Mouse (Mus musculus) liver, embryonic 11.5 days (tissue): Measurements from ENCODE around the gene Agtr1a. TPM values are rescaled to one million over a fixed set of nuclear protein-coding genes. Genes with fewer than 3 reads are reported as not detected.

ENCODE experiments used
- ATAC-seq: fragments of 200-750 bp; cut with Nextera tagmentation; replicated peaks from 2 replicates; pipeline ENCODE4 v1.8.0; 2017; ENCODE audit warnings: moderate number of reproducible peaks, mild to moderate bottlenecking, moderate TSS enrichment, moderate library complexity; ENCODE audit not compliant: low FRiP score
- DNase-seq: peaks from one replicate; pipeline ENCODE4 v3.0.0-alpha.2; 2017; ENCODE audit warnings: low spot score
- H3K27ac ChIP-seq: fragments of 300-500 bp; sonication (generic); 2 replicates; pipeline ENCODE4 v1.5.1; 2014; ENCODE audit warnings: mild to moderate bottlenecking, low read depth, low read length, control low read depth
- H3K27me3 ChIP-seq: fragments of 300-500 bp; sonication (generic); replicated peaks from 2 replicates; pipeline ENCODE4 v1.6.1; 2014; ENCODE audit warnings: low read length, mixed read lengths; ENCODE audit not compliant: control insufficient read depth, insufficient read depth
- H3K36me3 ChIP-seq: fragments of 300-500 bp; sonication (generic); 2 replicates; pipeline ENCODE4 v1.6.1; 2014; ENCODE audit warnings: mild to moderate bottlenecking, low read length, moderate library complexity, mixed read lengths; ENCODE audit not compliant: control insufficient read depth, insufficient read depth
- H3K4me1 ChIP-seq: fragments of 300-500 bp; sonication (generic); replicated peaks from 2 replicates; pipeline ENCODE4 v1.6.1; 2014; ENCODE audit warnings: low read length, mixed read lengths; ENCODE audit not compliant: control insufficient read depth, insufficient read depth
- H3K4me2 ChIP-seq: fragments of 300-500 bp; sonication (generic); 2 replicates; pipeline ENCODE4 v1.6.1; 2014; ENCODE audit warnings: mild to moderate bottlenecking, control low read depth, moderate library complexity
- H3K4me3 ChIP-seq: fragments of 300-500 bp; sonication (generic); 2 replicates; pipeline ENCODE4 v1.5.1; 2014; ENCODE audit warnings: low read depth, low read length, control low read depth
- H3K9ac ChIP-seq: fragments of 300-500 bp; sonication (generic); 2 replicates; pipeline ENCODE4 v1.6.1; 2014; ENCODE audit warnings: low read depth, low read length, control low read depth
- H3K9me3 ChIP-seq: fragments of 300-500 bp; sonication (generic); 2 replicates; pipeline ENCODE4 v1.6.1; 2016; ENCODE audit warnings: low read length, inconsistent platforms, mixed read lengths; ENCODE audit not compliant: control insufficient read depth
- WGBS: fragments of 180-500 bp; shearing (Covaris S2); extraction: QIAGEN DNeasy Blood & Tissue Kit; methylation state at CpG from one replicate; pipeline ENCODE4 v1.1.7; 2014; 5-methylcytosine and 5-hydroxymethylcytosine counted together
- polyA plus RNA-seq: library from polyadenylated mRNA; unstranded; fragments of >200 nt; fragmentation: Nextera tagmentation; extraction: Ambion mirVana; gene quantifications from 2 replicates; pipeline ENCODE4 v1.2.1, GENCODE M21; 2014

The Agtr1a gene
- 3.9 and 4.1 TPM in 2 replicates for polyA plus RNA-seq

DNA sequence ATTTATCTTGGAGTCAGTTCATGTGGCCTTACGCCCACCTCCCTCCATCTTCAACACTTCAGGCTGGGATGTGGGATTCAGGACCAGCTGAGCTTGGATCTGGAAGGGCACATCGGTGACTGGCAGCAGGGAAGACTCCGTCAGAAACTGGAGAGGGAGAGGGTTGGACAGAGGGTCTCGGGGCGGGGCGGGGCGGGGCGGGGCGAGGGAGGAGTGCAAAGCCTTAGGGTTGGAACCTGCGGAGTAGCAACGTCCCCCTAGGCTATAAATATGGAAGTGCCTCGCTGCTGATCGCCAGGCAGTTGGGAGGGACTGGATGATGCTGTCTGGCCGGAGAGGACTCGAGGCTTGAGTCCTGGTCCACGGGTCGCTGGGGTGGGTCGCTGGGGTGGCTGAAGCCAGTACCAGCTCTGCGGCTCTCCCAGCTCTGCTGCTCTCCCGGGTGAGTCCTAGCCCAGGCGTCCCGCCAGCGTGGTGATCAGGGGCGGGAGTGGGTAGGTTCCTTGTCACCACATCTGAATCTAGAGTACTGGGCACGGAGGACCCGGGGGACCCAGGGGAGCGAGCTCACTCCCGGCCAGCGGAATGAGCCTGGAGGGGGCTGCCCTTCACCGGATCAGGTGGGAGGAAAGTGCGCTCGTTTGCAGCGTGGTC, at the start of gene Agtr1a:
Gene Agtr1a, plus strand, starts transcription at position 294 of the 654 bp plus-strand sequence.
- H3K4me2 ChIP-seq, result peak within 1 kb of the TSS; percentile 77
- H3K4me1 ChIP-seq, result no peaks in the 10 kb centered on the region
- H3K9me3 ChIP-seq, result no peaks in the 10 kb centered on the region
- DNase-seq (peak; percentile 55), ATAC-seq (peak; percentile 76)
- H3K27ac ChIP-seq, result no peak within 1 kb of the TSS
- H3K36me3 ChIP-seq, result no peaks in the 10 kb centered on the region
- peak within 1 kb of the TSS; percentile 52 for H3K4me3 ChIP-seq
- H3K9ac ChIP-seq, result peak within 1 kb of the TSS; percentile 46; the same call in 1 of the 2 replicates
- 0 out of 2 replicates have a peak, but pooled peaks cover 8% of the 10 kb centered on the region for H3K27me3 ChIP-seq
- 1% methylated on average over 33 of the region's 33 CpGs for WGBS

DNA sequence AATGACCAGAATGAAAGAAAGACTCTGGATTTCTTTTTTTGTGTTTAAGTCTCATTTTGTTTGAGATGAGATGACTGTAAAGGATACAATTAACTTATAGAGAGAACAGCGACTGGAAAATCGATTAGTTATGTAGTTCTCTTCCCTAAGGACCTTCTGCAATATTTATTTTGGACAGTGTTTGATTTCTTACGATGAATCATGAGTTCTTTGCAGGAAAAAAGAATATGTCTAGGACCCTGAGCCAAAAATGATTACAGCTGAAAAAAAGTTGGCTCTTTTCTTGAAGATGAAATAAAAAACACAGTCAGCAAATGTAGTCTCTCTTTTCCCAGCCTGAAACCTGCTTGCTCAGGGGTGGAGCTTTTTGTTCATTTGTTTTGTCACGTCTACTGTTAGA, 26.0 kb upstream of the Agtr1a start:
- Histone ChIP-seq H3K9ac (no peak overlapping the region), H3K27ac (no peak overlapping the region), H3K27me3 (no peaks in the 10 kb centered on the region), H3K4me2 (no peak overlapping the region), H3K36me3 (no peaks in the 10 kb centered on the region), H3K4me1 (no peaks in the 10 kb centered on the region), H3K4me3 (no peak overlapping the region), H3K9me3 (no peaks in the 10 kb centered on the region)
- WGBS, result 75% methylated on average over 4 of the region's 4 CpGs
- DNase-seq, result no peak
- no peak for ATAC-seq

DNA sequence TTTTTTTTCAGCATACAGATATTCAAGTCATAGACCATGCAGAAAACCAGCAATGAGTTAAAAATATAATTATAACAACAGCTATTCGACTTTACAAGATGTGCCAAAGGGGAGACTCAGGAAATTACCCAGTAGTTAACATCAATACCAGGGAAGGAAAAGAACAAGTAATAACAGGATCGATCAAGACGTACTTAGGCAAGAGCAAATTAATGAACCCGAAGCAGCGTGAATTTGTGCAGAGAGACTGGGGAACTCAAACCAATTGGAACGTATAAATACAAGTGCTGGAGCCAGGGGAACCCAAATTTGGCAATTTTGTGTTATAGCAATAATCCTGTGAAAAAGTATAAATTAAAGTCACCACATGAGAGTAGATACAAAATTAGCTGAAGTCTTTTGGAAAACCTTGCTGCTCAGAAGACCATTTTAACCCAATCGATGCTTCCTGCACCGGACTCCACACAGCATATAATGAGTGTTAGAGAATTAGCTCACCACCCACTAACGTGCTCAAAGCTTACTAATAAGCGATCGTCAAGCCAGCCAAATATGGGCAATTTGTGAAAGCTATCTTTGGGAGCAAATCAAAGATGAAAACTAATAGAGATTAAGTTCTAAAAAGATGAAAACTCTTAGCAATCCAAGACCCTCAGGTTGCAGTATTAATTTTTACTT, 11.4 kb upstream of the Agtr1a start:
- WGBS, result 83% methylated on average over 11 of the region's 11 CpGs

DNA sequence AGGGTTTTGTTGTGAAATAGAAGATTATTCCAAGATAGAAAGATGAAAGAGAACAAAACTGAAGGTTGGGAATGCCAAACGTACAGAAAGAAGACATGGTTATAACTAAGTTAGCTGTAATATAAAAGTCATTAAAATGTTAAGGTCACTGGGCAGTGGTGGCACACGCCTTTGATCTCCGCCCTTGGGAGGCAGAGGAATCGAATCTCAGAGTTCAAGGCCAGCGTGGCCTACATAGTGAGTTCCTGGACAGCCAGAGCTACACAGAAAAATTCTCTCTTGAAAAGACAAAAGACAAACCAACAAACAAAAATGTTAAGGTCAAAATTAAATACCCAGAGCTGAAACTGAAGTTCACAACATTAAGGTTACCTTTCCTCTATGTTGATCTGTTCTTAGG, 5.2 kb upstream of the Agtr1a start:
- Histone ChIP-seq H3K27ac (no peak overlapping the region), H3K27me3 (no peaks in the 10 kb centered on the region), H3K4me2 (no peak overlapping the region), H3K4me1 (no peaks in the 10 kb centered on the region), H3K4me3 (no peak overlapping the region), H3K9ac (no peak overlapping the region), H3K9me3 (no peaks in the 10 kb centered on the region), H3K36me3 (no peaks in the 10 kb centered on the region)
- WGBS, result 74% methylated on average over 5 of the region's 5 CpGs
- ATAC-seq (no peak), DNase-seq (no peak)

More for the DNA sequence above, 11.4 kb upstream of the Agtr1a start:
- Histone ChIP-seq H3K4me2 (no peak overlapping the region), H3K27ac (no peak overlapping the region), H3K36me3 (no peaks in the 10 kb centered on the region), H3K9me3 (no peaks in the 10 kb centered on the region), H3K9ac (no peak overlapping the region), H3K27me3 (no peaks in the 10 kb centered on the region), H3K4me1 (no peaks in the 10 kb centered on the region), H3K4me3 (no peak overlapping the region)
- ATAC-seq (no peak), DNase-seq (no peak)

DNA sequence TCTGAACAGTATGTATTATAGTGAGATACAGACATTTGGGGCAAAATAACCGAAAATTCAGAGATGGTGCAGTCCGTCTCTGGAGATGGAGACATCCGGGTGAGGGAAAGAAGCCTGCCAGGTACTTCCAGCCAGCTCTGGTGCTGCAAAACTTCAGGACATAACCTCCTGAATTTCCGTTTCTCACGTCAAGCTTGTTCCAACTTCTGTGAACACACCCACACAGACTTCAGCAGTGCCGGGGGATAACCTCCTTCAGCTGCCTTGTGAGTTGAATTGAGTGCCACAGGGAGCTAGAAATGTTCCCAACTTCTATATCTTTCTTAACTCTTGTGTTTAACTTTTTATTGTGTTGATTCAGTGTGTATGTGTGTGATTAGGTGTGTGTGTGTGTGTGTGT, 4.4 kb upstream of the Agtr1a start:
- ATAC-seq, result no peak
- no peak overlapping the region for H3K27ac ChIP-seq
- H3K36me3 ChIP-seq, result no peaks in the 10 kb centered on the region
- H3K9ac ChIP-seq, result no peak overlapping the region
- 0 out of 2 replicates have a peak, but pooled peaks cover 3% of the 10 kb centered on the region for H3K27me3 ChIP-seq
- DNase-seq, result no peak
- H3K4me2 ChIP-seq, result no peak overlapping the region
- H3K4me1 ChIP-seq, result no peaks in the 10 kb centered on the region
- 81% methylated on average over 6 of the region's 6 CpGs for WGBS
- H3K9me3 ChIP-seq, result no peaks in the 10 kb centered on the region
- H3K4me3 ChIP-seq, result no peak overlapping the region

DNA sequence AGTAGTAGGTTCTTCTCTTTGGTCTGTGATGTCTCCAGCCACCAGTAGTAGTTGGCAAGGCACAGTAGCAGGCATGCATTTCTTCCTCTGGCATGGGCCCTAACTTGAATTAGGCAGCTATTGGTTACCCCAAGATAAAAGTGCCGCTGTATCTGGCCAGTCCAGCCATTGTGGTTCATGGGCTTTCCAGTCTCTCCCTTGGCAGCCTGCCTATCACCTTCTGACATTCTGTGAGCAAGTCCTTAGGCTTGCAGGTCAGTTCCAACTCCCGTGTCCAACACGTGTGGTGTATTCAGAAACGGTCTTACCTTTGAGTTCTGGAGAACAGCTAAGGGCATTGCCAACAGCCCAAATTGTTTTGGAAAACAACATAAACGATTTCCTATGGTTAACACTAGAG, 3.7 kb upstream of the Agtr1a start:
- H3K4me3 ChIP-seq, result no peak overlapping the region
- no peak for ATAC-seq

DNA sequence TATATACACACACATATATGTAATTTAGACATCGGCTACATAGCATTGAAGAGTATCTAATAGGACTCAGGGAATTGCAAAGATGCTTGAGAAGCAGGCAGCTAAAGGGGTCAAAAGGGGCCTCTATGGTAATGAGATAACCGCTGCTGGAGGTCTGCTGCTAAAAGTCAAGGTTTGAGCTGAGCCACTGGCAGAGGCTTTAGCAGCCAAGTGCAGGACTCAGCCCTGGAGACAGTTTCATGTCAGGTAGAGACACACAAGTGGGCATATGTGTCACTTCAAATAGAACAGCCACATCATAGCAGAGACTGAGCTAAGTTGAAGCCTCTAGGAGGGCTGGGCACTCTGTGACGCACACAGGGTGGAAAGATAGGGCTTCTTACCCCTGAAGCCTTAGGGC, 1.6 kb upstream of the Agtr1a start:
- DNase-seq, result no peak
- Histone ChIP-seq H3K27me3 (0 out of 2 replicates have a peak, but pooled peaks cover 8% of the 10 kb centered on the region), H3K4me2 (no peak overlapping the region), H3K4me3 (no peak overlapping the region), H3K9ac (no peak overlapping the region), H3K9me3 (no peaks in the 10 kb centered on the region), H3K36me3 (no peaks in the 10 kb centered on the region), H3K4me1 (no peaks in the 10 kb centered on the region), H3K27ac (no peak overlapping the region)
- ATAC-seq, result no peak
- 65% methylated on average over 3 of the region's 3 CpGs for WGBS

More for the DNA sequence above, 3.7 kb upstream of the Agtr1a start:
- no peaks in the 10 kb centered on the region for H3K36me3 ChIP-seq
- H3K27ac ChIP-seq, result no peak overlapping the region
- H3K4me2 ChIP-seq, result no peak overlapping the region
- no peak overlapping the region for H3K9ac ChIP-seq
- 0 out of 2 replicates have a peak, but pooled peaks cover 5% of the 10 kb centered on the region for H3K27me3 ChIP-seq
- DNase-seq, result no peak
- no peaks in the 10 kb centered on the region for H3K4me1 ChIP-seq
- H3K9me3 ChIP-seq, result no peaks in the 10 kb centered on the region
- 77% methylated on average over 5 of the region's 5 CpGs for WGBS

DNA sequence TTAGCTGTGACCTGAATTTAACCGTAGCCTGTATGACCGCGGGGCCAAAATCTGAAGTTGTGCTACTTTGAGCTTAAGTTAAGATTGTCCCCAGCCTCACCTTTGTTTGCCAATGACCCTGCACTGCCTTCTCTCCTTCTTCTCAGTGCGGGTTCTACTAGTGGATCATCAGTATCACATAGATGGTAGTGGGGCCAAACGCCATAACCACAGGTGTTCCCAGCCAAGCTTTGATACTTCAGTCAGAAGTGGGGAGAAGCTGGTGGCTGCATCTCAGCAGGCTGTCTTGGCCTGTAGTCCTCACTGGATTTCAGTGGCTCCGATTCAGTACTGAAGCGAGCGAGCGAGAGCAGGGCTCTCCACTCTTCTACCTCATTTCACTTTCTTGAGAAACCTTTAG, 672 bp downstream of the Agtr1a start:
- ATAC-seq (no peak), DNase-seq (no peak)
- Histone ChIP-seq H3K27me3 (0 out of 2 replicates have a peak, but pooled peaks cover 8% of the 10 kb centered on the region), H3K9ac (0 out of 2 replicates have a peak overlapping the region, but pooled peaks have one; percentile 14), H3K9me3 (no peaks in the 10 kb centered on the region), H3K4me3 (peak overlapping the region; percentile 52), H3K4me1 (no peaks in the 10 kb centered on the region), H3K36me3 (no peaks in the 10 kb centered on the region), H3K4me2 (peak overlapping the region; percentile 77), H3K27ac (no peak overlapping the region)
- WGBS, result 25% methylated on average over 9 of the region's 9 CpGs
